Mouse (Mus musculus) forebrain, embryonic 12.5 days (tissue): Measurements from ENCODE around the gene Enox2. TPM values are rescaled to one million over a fixed set of nuclear protein-coding genes. Genes with fewer than 3 reads are reported as not detected.
"Not testable (repeated sequence)": the region's sequence is repeated elsewhere in the genome, so short reads cannot be mapped to it uniquely, and the experiment has no call there.

Experiments used
- ATAC-seq: fragments of 200-750 bp; cut with Nextera tagmentation; 2 replicates; pipeline ENCODE4 v1.8.0; 2017; ENCODE audit warnings: moderate TSS enrichment; ENCODE audit not compliant: low FRiP score
- H3K27ac ChIP-seq: fragments of 300-500 bp; sonication (generic); 2 replicates; pipeline ENCODE4 v1.5.1; 2016; ENCODE audit warnings: mild to moderate bottlenecking
- H3K27me3 ChIP-seq: fragments of 300-500 bp; sonication (generic); 2 replicates; pipeline ENCODE4 v1.6.1; 2016; ENCODE audit warnings: mild to moderate bottlenecking
- H3K36me3 ChIP-seq: fragments of 300-500 bp; sonication (generic); replicated peaks from 2 replicates; pipeline ENCODE4 v1.6.1; 2016; ENCODE audit warnings: mild to moderate bottlenecking
- H3K4me1 ChIP-seq: fragments of 300-500 bp; sonication (generic); 2 replicates; pipeline ENCODE4 v1.6.1; 2016
- H3K4me2 ChIP-seq: fragments of 300-500 bp; sonication (generic); 2 replicates; pipeline ENCODE4 v1.6.1; 2016; ENCODE audit warnings: mild to moderate bottlenecking, moderate library complexity
- H3K4me3 ChIP-seq: fragments of 300-500 bp; sonication (generic); replicated peaks from 2 replicates; pipeline ENCODE4 v1.5.1; 2016; ENCODE audit warnings: mild to moderate bottlenecking
- H3K9ac ChIP-seq: fragments of 300-500 bp; sonication (generic); 2 replicates; pipeline ENCODE4 v1.6.1; 2016; ENCODE audit warnings: mild to moderate bottlenecking
- H3K9me3 ChIP-seq: fragments of 300-500 bp; sonication (generic); 2 replicates; pipeline ENCODE4 v1.6.1; 2016
- WGBS: fragments of 180-500 bp; shearing (Covaris S2); methylation state at CpG from one replicate; pipeline ENCODE4 v1.1.7; 2016; 5-methylcytosine and 5-hydroxymethylcytosine counted together
- polyA plus RNA-seq: library from polyadenylated mRNA; unstranded; fragments of >200 nt; fragmentation: Nextera tagmentation; extraction: Ambion mirVana; gene quantifications from 2 replicates; pipeline ENCODE4 v1.2.1, GENCODE M21; 2016

Enox2 gene
- polyA plus RNA-seq, 1 experiment from 2014 or later: 12.9 TPM

DNA sequence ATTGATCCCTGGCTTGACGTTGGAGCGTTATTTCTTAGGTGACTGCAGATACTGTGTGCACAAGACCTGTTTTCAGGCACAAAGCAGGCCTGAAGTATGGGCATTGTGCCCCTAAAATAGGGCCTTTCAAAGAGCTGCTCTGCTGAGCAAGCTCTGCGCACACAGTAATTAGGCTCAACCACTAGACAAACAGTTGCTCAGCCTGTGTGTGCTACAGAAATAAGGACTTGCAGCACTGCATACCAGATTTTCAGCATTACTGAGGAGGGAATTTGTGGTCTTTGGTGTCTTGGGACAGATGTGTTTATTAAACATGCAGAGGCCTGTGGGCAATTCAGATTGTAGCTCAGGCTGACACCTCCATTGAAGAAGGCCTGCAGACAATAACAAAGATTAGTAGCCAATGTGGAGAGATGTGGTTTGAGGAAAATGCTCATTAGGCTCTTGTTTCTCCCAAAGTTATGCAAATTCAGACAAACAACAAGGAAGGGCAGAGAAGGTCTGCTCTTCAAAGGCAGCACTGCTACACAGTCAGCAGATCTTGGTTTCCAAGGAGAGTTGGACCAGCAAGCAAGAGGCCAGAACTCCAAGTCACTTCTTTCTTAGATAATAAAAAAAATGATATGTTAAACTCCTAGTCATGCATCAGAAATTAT, 163.2 kb downstream of the Enox2 start:
- no peaks in the 10 kb centered on the region for H3K9me3 ChIP-seq
- H3K4me1 ChIP-seq: no peaks in the 10 kb centered on the region
- H3K9ac ChIP-seq: no peak overlapping the region
- no peak overlapping the region for H3K27ac ChIP-seq
- H3K4me2 ChIP-seq: no peak overlapping the region
- H3K27me3 ChIP-seq: peaks cover 14% of the 10 kb centered on the region
- H3K4me3 ChIP-seq: no peak overlapping the region
- 41% methylated on average over 3 of the region's 3 CpGs for WGBS
- peak; percentile 91 for ATAC-seq
- no peaks in the 10 kb centered on the region for H3K36me3 ChIP-seq

DNA sequence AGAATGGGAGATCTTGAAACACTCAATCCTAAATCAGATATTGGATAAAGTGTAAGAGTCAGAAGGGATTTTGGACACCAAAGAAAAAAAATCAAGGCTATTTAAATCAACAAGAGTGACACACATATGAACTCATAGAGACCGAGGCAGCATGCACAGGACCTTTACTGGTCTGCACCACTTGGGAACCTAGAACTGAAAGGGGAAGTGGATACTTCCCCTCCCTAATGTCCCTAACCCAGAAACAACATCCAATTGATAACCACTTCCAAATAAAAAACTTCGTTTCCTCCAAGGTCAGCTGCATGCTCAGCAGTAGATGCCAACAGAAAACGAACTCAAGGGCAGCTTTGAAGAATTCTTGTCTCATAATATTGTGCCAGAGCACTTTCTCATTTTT, 171.6 kb downstream of the Enox2 start:
- no peaks in the 10 kb centered on the region for H3K4me1 ChIP-seq
- H3K9me3 ChIP-seq: no peaks in the 10 kb centered on the region
- H3K27ac ChIP-seq: no peak overlapping the region
- no peak overlapping the region for H3K9ac ChIP-seq
- no peaks in the 10 kb centered on the region for H3K36me3 ChIP-seq
- WGBS: 82% methylated on average over 3 of the region's 3 CpGs
- no peak overlapping the region for H3K4me3 ChIP-seq
- no peak for ATAC-seq
- no peak overlapping the region for H3K4me2 ChIP-seq
- no peaks in the 10 kb centered on the region; the same call in 1 of the 2 replicates for H3K27me3 ChIP-seq

DNA sequence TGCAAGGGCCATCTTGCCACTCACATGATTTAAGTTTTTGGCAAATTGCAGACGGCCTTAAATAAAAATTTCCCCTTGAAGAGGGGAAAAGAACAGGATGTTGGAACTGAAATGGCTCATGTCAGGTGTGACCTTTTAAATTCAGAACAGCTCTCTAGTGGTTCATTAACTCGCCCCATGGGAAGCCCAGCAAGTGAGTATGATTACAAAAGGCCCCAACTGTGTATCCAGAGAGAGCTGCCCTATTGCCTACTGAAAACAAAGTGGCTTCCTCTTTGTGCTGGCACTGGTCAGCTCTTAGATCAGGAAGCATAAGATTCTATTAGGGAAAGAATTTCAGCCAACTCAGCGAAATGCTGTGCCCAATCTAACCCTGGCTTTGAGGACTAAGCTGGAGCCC, 175.6 kb downstream of the Enox2 start:
- Histone ChIP-seq H3K9ac (no peak overlapping the region), H3K4me2 (no peak overlapping the region), H3K9me3 (no peaks in the 10 kb centered on the region), H3K4me3 (no peak overlapping the region), H3K27me3 (no peaks in the 10 kb centered on the region), H3K27ac (no peak overlapping the region), H3K4me1 (no peaks in the 10 kb centered on the region), H3K36me3 (no peaks in the 10 kb centered on the region)
- WGBS: 30% methylated on average over 3 of the region's 3 CpGs
- no peak for ATAC-seq

DNA sequence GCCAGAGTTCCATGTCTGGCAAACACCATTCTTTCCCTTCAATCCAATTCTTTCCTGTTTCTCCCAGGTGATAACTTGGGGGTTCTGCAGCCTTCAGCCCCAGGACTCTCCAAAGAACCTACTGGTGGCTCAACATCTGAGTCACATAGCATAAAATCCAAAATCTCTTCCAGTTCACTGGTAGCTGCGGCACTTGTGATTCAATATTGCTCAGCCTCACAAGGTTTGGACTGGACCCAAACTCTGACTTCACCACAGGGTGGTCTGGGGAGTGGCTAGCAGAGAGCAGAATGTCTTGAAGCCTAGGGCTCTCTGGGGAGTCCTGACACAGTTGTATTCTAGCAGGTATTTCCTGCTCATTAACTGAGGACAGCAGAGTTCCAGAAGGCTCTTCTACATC, 187.5 kb downstream of the Enox2 start:
- not testable (repeated sequence) for H3K36me3 ChIP-seq, H3K4me3 ChIP-seq, H3K27ac ChIP-seq, H3K27me3 ChIP-seq, H3K4me1 ChIP-seq, H3K4me2 ChIP-seq, ATAC-seq, H3K9me3 ChIP-seq, H3K9ac ChIP-seq
- 100% methylated on average over 1 of the region's 1 CpGs for WGBS

DNA sequence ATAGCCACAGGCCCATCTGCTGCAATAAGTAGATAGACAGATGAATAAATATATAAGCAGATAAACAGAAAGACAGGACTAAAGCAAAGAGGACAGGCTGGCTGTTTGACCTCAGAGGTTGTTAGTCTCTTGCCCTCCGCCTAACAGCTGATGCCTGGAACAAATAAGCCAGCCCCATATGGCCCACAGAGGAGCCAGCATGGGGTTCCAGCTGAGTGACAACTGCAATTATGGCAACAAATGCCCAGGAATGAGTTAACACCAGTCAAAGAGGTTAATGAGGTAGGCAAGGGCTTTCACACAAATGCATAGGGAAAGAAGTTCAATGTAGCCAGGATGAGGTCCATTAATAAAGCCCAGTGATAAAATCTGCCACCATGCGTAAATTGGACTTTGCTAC, 191.8 kb downstream of the Enox2 start:
- H3K4me1 ChIP-seq: 0 out of 2 replicates have a peak, but pooled peaks cover 5% of the 10 kb centered on the region
- ATAC-seq: peak; percentile 83
- no peaks in the 10 kb centered on the region; the same call in 1 of the 2 replicates for H3K27me3 ChIP-seq
- no peaks in the 10 kb centered on the region for H3K9me3 ChIP-seq
- no peak overlapping the region for H3K27ac ChIP-seq
- H3K9ac ChIP-seq: no peak overlapping the region
- H3K4me3 ChIP-seq: no peak overlapping the region
- WGBS: 46% methylated on average over 2 of the region's 2 CpGs
- no peak overlapping the region for H3K4me2 ChIP-seq
- no peaks in the 10 kb centered on the region for H3K36me3 ChIP-seq

DNA sequence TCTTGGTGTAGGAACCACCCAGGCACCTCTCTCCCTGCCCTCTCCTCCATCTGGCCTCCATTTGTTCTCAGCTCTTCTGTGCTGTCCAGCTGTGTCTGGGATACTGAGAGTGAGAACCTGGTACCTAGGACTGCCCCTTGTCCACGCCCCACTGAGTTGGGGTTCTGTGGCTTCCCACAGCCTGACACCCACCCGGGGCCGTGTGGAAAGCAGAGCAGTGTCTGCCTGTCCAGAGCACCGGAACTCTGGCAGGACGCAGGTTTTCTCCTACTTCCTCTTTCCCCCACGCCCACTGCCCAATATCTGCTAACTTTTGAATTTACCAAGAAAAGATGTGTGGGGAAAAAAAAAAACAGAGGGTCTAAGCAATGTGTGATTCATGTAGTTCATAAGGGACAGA, 213.0 kb downstream of the Enox2 start:
- H3K27me3 ChIP-seq: no peaks in the 10 kb centered on the region
- no peaks in the 10 kb centered on the region for H3K4me1 ChIP-seq
- no peak overlapping the region for H3K4me3 ChIP-seq
- H3K36me3 ChIP-seq: no peaks in the 10 kb centered on the region
- no peak overlapping the region for H3K27ac ChIP-seq
- no peak for ATAC-seq
- H3K9ac ChIP-seq: no peak overlapping the region
- 90% methylated on average over 6 of the region's 6 CpGs for WGBS
- no peak overlapping the region for H3K4me2 ChIP-seq
- H3K9me3 ChIP-seq: no peaks in the 10 kb centered on the region

DNA sequence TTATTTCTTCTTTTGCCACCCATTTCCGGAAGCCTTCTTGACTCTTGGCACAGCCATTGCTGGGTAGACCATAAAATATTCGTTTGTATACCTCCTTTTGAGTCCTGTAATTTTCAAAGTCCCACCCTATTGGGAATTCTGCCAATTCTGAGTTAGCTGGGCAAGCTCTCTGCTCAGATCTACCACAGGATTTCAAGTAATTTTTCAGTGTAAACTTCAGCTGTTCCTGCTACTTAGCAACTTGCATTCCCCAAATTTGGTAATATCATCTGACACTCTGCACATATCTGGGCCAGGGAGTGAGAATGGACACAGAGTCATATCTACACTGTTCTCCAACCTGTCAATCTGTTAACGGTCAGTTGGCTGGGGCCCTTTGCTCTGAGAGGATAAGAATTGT, 214.5 kb downstream of the Enox2 start:
- 79% methylated on average over 3 of the region's 3 CpGs for WGBS
- Histone ChIP-seq H3K9ac (no peak overlapping the region), H3K27me3 (no peaks in the 10 kb centered on the region), H3K9me3 (no peaks in the 10 kb centered on the region), H3K4me1 (no peaks in the 10 kb centered on the region), H3K4me2 (no peak overlapping the region), H3K27ac (no peak overlapping the region), H3K36me3 (no peaks in the 10 kb centered on the region), H3K4me3 (no peak overlapping the region)
- no peak for ATAC-seq

DNA sequence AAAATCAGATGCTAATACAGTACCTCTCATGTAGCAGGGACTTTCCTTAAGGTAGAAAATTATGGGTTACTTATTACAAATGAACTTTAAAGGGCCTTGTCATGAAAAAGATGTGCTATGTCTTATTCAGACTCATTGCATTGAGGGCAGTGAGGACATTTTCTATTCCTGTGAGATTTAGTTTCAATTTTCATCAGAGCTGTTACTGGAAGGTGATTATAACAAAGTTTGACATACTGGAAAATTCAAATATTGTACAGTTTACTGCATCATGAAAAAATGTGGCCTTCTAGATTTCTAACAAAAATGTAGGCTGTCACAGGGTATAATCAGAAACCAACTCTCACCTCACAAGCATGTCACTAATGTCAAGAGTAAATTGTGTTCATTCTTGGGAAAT, 242.9 kb downstream of the Enox2 start:
- Histone ChIP-seq H3K27me3 (no peaks in the 10 kb centered on the region), H3K36me3 (no peaks in the 10 kb centered on the region), H3K27ac (no peak overlapping the region), H3K4me3 (no peak overlapping the region), H3K9me3 (no peaks in the 10 kb centered on the region), H3K4me2 (no peak overlapping the region), H3K4me1 (no peaks in the 10 kb centered on the region), H3K9ac (no peak overlapping the region)
- ATAC-seq: no peak

DNA sequence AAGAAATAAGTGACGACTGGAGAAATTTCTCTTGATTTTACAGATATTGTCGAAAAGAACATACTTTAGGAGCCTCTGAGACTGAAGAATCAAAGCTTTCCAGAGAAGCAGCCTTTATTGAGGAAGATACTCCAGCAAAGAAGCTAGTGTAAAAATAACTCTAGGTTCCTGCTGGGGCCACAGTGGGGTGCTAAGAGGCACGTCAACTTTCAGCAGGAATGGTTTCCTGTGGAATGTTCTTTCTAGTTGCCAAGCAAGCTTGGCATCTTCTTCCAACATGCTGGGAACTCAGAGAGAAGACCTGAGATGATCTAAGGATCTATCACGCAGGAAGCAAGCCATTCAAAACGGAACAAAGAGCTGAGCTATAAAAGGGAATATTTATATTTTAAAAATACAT, 278.3 kb downstream of the Enox2 start:
- H3K4me3 ChIP-seq: no peak overlapping the region
- no peaks in the 10 kb centered on the region for H3K4me1 ChIP-seq
- H3K9ac ChIP-seq: no peak overlapping the region
- H3K27ac ChIP-seq: no peak overlapping the region
- 71% methylated on average over 5 of the region's 5 CpGs for WGBS
- no peak for ATAC-seq
- H3K36me3 ChIP-seq: no peaks in the 10 kb centered on the region
- H3K4me2 ChIP-seq: no peak overlapping the region
- no peaks in the 10 kb centered on the region for H3K9me3 ChIP-seq
- H3K27me3 ChIP-seq: no peaks in the 10 kb centered on the region

DNA sequence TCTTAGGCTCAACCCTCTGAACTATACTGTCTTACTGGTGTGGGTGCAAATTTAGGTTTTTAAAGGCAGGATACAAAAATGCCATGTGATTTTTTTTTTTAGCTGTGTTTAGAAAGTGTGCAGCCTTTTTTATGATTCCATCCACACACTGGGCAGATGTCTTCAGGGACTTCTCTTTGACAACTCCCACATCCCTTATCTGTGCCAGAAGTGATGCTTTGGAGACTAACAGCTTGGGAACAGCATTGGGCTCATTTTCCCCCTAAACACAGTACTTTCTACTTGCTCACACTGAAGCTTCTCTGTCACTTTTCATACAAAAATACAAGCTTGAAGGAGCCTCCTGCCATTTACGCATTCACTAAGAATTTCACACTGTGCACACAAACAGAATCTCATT, 282.4 kb downstream of the Enox2 start:
- Histone ChIP-seq H3K4me1 (no peaks in the 10 kb centered on the region), H3K27me3 (no peaks in the 10 kb centered on the region), H3K27ac (no peak overlapping the region), H3K4me2 (no peak overlapping the region), H3K9me3 (no peaks in the 10 kb centered on the region), H3K9ac (no peak overlapping the region), H3K36me3 (no peaks in the 10 kb centered on the region), H3K4me3 (no peak overlapping the region)
- ATAC-seq: no peak
- 94% methylated on average over 1 of the region's 1 CpGs for WGBS

DNA sequence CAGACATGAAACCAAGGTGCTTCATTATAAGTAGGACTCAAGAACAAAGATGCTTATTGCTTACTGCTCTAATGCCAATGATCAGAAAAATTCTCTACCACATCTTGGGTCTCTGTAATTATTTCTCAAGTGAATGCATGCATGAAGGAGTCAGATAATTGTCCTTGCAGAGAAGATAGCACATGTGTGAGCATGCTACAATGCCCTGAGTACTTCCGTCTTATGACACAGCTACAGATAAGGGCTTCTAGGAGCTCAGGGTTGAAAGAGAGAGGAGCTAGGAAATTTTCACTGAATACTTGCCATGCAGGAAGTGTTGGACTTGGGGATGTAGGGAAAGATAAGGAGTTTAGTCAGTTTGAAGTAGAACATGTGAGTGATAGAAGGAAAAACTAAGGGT, 285.2 kb downstream of the Enox2 start:
- Histone ChIP-seq H3K27me3 (no peaks in the 10 kb centered on the region), H3K9me3 (no peaks in the 10 kb centered on the region), H3K9ac (no peak overlapping the region), H3K4me1 (no peaks in the 10 kb centered on the region), H3K36me3 (no peaks in the 10 kb centered on the region), H3K27ac (no peak overlapping the region), H3K4me2 (no peak overlapping the region), H3K4me3 (no peak overlapping the region)
- WGBS: 97% methylated on average over 1 of the region's 1 CpGs
- no peak for ATAC-seq

DNA sequence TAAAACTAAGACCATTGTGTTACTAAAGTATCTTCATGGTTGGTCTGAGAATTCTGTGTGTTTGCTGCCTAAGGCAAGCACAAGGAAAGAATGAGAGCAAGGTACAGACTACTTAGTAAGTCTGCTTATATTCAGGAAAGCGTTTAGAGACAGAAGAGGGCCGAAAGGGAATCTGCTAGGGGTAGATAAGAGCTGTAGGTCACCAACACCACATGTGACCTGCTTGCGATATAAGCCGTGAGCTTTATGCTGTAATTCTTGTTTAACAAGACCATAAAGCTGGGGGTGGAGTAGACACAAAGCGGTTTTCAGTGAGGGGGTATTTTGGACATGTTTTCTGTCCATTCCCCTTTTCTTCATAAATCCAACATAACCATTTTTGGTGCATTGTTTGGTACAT, 302.4 kb downstream of the Enox2 start:
- Histone ChIP-seq H3K4me3 (no peak overlapping the region), H3K4me2 (no peak overlapping the region), H3K27ac (no peak overlapping the region), H3K9ac (no peak overlapping the region), H3K36me3 (no peaks in the 10 kb centered on the region), H3K9me3 (no peaks in the 10 kb centered on the region), H3K4me1 (no peaks in the 10 kb centered on the region), H3K27me3 (no peaks in the 10 kb centered on the region)
- WGBS: 82% methylated on average over 5 of the region's 5 CpGs
- ATAC-seq: no peak

DNA sequence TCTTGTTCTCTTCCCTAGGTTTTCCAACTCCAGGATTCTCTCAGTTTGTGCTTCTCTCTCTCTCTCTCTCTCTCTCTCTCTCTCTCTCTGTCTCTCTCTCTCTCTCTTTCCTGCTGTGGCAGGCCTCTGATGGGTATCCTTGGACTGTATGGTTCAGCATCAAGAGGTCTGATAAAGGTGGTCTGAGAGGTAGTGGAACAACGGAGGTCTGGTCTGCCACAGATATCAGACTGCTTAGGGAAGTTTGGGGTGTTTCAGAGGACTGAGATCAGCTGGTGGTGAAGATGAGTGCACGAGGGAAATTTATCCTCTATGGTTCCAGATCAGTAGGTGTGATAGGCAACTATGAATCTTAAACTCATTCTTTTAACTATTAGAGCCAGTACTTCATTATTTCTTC, 303.6 kb downstream of the Enox2 start:
- WGBS: 74% methylated on average over 2 of the region's 2 CpGs
- no peak for ATAC-seq
- Histone ChIP-seq H3K36me3 (no peaks in the 10 kb centered on the region), H3K4me1 (no peaks in the 10 kb centered on the region), H3K4me2 (no peak overlapping the region), H3K27me3 (no peaks in the 10 kb centered on the region), H3K27ac (no peak overlapping the region), H3K9me3 (no peaks in the 10 kb centered on the region), H3K9ac (no peak overlapping the region), H3K4me3 (no peak overlapping the region)
